Mouse (Mus musculus): ENCODE data around the gene Gm11238. TPM values are rescaled to one million over a fixed set of nuclear protein-coding genes. Genes with fewer than 3 reads are reported as not detected.

Gm11238 gene
- not detected for polyA plus RNA-seq (2017; shearing (Covaris generic))

DNA sequence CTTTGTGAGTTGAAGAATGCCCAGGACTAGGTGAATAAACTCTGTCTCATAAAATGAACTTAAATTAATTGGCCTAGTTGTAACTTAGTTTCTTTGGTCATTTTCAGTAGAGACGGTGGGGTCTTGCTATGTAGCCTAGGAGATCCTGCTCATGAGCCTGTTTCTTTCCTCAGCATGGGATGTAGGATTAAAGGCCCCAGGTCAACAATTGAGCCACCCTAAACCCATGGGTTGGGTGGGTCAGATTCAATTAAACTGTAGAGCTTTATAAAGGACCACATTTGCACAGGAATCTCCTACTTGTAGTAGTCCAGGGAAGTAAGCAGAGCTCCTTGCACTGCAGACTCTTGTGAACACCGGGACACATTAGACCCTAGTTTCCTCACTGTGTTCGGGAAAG is at the start of gene Gm11238:
Gm11238 (plus strand) TSS at position 301 of the 400 bp plus-strand sequence.

GRCm38 (mm10) chr4:73622684-73623083 is 15.0 kb downstream of the Gm11238 start, which contains the start of gene Gm11237:
Gene Gm11237, plus strand, starts transcription at chr4:73622984.

GRCm38 (mm10) chr4:73637821-73638220 is 30.1 kb downstream of the Gm11238 start, which contains the start of gene Gm11236:
Gene Gm11236, plus strand, starts transcription at chr4:73638121.

DNA sequence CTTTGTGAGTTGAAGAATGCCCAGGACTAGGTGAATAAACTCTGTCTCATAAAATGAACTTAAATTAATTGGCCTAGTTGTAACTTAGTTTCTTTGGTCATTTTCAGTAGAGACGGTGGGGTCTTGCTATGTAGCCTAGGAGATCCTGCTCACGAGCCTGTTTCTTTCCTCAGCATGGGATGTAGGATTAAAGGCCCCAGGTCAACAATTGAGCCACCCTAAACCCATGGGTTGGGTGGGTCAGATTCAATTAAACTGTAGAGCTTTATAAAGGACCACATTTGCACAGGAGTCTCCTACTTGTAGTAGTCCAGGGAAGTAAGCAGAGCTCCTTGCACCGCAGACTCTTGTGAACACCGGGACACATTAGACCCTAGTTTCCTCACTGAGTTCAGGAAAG is 60.4 kb downstream of the Gm11238 start, which contains the start of gene Gm11239:
Gm11239 (plus strand) TSS at position 301 of the 400 bp plus-strand sequence.

GRCm38 (mm10) chr4:73683216-73683615 is 75.5 kb downstream of the Gm11238 start, which contains the start of gene Gm428:
Gene Gm428, plus strand, starts transcription at chr4:73683516.

Other genes with a start within 250 kb of the Gm11238 start
- not detected for gene Gm11487, start 202.8 kb upstream of the Gm11238 start, polyA plus RNA-seq (2017; shearing (Covaris generic))
- not detected for gene Gm11237, start 15.1 kb downstream of the Gm11238 start, polyA plus RNA-seq (2017; shearing (Covaris generic))
- not detected for gene Gm11236, start 30.2 kb downstream of the Gm11238 start, polyA plus RNA-seq (2017; shearing (Covaris generic))
- not detected for gene Gm11239, start 60.5 kb downstream of the Gm11238 start, polyA plus RNA-seq (2017; shearing (Covaris generic))
- gene Gm428, start 75.6 kb downstream of the Gm11238 start, polyA plus RNA-seq (2017; shearing (Covaris generic)), result not detected
- gene Rasef, start 183.1 kb downstream of the Gm11238 start, polyA plus RNA-seq (2017; shearing (Covaris generic)), result not detected

Measured in effector memory CD4-positive, alpha-beta T cell, adult 7 months (primary cell).